Mouse (Mus musculus) hindbrain, embryonic 15.5 days (tissue): ENCODE measurements at regions not wholly inside any gene's neighbourhood (a gene's known extent, or its start where the extent isn't known, plus 50 kb on each side); places are given as distances from the start of the nearest gene placed in this dataset.

Experiments
- ATAC-seq: fragments of 200-750 bp; cut with Nextera tagmentation; 2 replicates; pipeline ENCODE4 v1.8.0; 2017; ENCODE audit warnings: low read depth, moderate number of reproducible peaks, moderate TSS enrichment; ENCODE audit not compliant: low FRiP score
- H3K27ac ChIP-seq: fragments of 300-500 bp; sonication (generic); replicated peaks from 2 replicates; pipeline ENCODE4 v1.5.1; 2015; ENCODE audit warnings: mild to moderate bottlenecking, inconsistent platforms
- H3K27me3 ChIP-seq: fragments of 300-500 bp; sonication (generic); 2 replicates; pipeline ENCODE4 v1.6.1; 2015; ENCODE audit warnings: control low read depth, inconsistent platforms
- H3K36me3 ChIP-seq: fragments of 300-500 bp; sonication (generic); 2 replicates; pipeline ENCODE4 v1.6.1; 2015; ENCODE audit warnings: control low read depth, inconsistent platforms
- H3K4me1 ChIP-seq: fragments of 300-500 bp; sonication (generic); replicated peaks from 2 replicates; pipeline ENCODE4 v1.6.1; 2015; ENCODE audit warnings: control low read depth, inconsistent platforms
- H3K4me2 ChIP-seq: fragments of 300-500 bp; sonication (generic); 2 replicates; pipeline ENCODE4 v1.6.1; 2015; ENCODE audit warnings: moderate library complexity, mild to moderate bottlenecking, inconsistent platforms
- H3K4me3 ChIP-seq: fragments of 300-500 bp; sonication (generic); 2 replicates; pipeline ENCODE4 v1.5.1; 2015; ENCODE audit warnings: mild to moderate bottlenecking, inconsistent platforms
- H3K9ac ChIP-seq: fragments of 300-500 bp; sonication (generic); 2 replicates; pipeline ENCODE4 v1.6.1; 2015; ENCODE audit warnings: inconsistent platforms
- H3K9me3 ChIP-seq: fragments of 300-500 bp; sonication (generic); 2 replicates; pipeline ENCODE4 v1.6.1; 2016; ENCODE audit warnings: control low read depth, inconsistent platforms
- WGBS: fragments of 180-500 bp; shearing (Covaris S2); methylation state at CpG from one replicate; pipeline ENCODE4 v1.1.7; 2015; 5-methylcytosine and 5-hydroxymethylcytosine counted together

DNA sequence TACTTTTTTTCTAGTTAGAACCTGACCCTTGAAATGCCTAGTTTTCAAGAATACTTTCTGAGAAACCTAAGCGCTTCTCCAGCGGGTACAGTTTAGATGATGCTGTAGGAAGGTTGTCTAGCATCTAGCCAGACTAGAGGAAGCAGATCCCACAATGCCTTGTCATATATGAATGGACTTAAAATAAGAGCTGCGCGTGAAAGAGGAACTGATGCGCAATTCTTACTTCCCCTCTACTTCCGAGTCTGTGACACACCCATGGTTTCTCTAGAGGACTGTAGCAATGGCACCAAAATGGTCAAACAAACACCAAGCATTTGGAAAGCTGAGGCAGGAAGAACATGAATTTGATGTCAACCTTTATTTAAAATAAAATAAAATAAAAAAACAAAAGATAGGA lies 167.6 kb upstream of the Tyw5 start:
- 94% methylated on average over 6 of the region's 6 CpGs for WGBS
- no peak overlapping the region for H3K4me3 ChIP-seq
- no peak for ATAC-seq
- no peaks in the 10 kb centered on the region for H3K36me3 ChIP-seq
- H3K27me3 ChIP-seq = no peaks in the 10 kb centered on the region
- H3K27ac ChIP-seq = no peak overlapping the region
- H3K9ac ChIP-seq = no peak overlapping the region
- H3K9me3 ChIP-seq = no peaks in the 10 kb centered on the region
- no peaks in the 10 kb centered on the region for H3K4me1 ChIP-seq
- no peak overlapping the region for H3K4me2 ChIP-seq

DNA sequence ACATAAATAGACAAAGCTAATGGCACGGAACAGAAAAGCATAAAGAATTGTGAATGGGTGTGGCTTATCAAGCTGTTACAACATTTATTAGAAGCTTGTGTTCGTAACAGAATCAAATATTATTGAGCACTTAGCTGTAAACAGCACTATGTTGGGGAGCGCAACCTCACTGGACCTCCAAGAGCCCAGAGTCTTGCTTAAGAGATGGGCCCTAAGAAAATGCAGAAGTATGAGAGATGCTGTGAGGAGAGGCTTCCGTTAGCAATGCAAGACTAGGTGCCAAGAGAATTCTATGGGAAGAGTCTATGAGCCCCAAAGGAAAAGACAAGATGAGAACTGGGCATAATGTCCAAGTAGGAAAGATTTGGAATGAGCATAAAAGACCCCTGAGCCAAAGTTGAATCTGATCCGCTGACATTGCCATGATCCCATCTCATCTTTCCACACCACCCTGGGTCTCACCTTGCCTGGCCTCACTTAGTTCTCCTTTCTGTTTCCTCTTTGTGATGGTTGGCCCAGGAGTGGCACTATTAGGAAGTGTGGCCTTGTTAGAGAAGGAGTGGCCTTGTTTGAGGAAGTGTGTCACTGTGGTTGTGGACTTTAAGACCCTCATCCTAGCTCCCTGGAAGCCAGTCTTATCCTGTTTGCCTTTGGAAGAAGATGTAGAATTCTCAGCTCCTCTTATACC lies 169.3 kb upstream of the Tyw5 start:
- ATAC-seq = no peak
- Histone ChIP-seq H3K27ac (no peak overlapping the region), H3K9ac (no peak overlapping the region), H3K4me2 (no peak overlapping the region), H3K9me3 (no peaks in the 10 kb centered on the region), H3K27me3 (no peaks in the 10 kb centered on the region), H3K4me3 (no peak overlapping the region), H3K4me1 (no peaks in the 10 kb centered on the region), H3K36me3 (no peaks in the 10 kb centered on the region)
- WGBS = 90% methylated on average over 5 of the region's 5 CpGs

DNA sequence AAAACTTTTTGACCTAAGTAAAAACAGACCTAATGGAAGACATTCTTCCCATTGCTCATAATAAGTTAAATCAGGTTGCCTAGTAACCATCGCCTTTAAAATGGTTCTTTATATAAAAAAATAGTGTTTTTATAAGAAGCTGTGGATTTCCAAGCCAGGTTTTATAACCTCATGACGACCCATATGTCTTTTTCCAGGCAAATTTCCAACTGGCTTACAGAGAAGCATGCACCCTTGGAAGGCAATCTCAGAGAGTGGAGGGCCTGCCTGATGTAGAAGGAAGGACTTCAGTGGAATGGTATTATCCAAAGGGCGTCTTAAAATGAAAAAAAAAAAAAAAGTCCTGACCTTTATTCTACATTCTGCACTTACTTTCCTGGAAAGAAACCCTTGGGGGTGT lies 172.2 kb upstream of the Tyw5 start:
- Histone ChIP-seq H3K4me3 (no peak overlapping the region), H3K9ac (no peak overlapping the region), H3K4me2 (no peak overlapping the region), H3K9me3 (no peaks in the 10 kb centered on the region), H3K36me3 (no peaks in the 10 kb centered on the region), H3K27me3 (no peaks in the 10 kb centered on the region), H3K4me1 (no peaks in the 10 kb centered on the region), H3K27ac (no peak overlapping the region)
- no peak for ATAC-seq
- WGBS = 76% methylated on average over 3 of the region's 3 CpGs

DNA sequence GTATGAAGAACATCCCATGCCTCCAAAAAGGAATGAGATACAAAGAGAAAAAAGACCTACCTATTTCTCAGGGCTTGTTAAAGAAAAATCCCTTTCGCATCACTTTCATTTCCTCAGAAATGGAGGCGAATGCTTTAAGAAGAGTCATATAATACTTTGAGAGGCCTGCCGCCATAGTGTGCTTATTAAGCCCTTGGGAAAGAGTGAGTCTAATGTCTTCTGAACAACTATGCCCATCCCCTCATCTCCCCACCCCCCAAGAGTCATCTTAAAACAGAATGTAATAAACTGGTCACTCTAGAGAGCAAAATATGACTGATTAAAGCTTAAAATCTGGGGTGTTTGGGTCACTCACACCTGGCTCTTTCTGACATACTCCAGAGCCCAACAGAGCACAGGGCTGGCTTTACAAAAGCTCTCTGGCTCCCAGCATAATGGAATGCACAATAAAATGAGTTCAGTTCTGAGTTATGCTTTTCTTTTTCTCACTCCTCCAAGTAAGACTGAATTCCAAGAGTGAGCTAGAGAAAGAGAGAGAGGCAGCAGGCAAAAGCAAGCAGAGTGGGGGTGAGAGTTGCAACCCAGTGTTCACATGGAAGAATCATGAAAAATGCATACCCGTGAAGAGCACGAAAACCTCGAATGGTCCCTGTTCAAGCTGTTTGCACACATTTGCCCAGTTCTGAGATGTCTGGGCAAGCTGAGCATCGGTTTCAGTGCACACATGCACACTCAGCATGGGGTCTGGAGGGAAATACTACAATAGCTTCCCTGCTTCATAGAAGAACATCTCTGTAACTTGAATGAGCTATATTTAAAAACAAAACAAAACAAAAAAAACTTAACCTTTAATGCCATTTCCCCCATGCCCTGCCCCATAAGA lies 180.0 kb upstream of the Spats2l start:
- H3K27me3 ChIP-seq = no peaks in the 10 kb centered on the region
- 0 out of 2 replicates have a peak overlapping the region, but pooled peaks have one; percentile 30 for H3K27ac ChIP-seq
- no peak overlapping the region for H3K4me2 ChIP-seq
- ATAC-seq = no peak
- no peaks in the 10 kb centered on the region for H3K36me3 ChIP-seq
- WGBS = 68% methylated on average over 7 of the region's 7 CpGs
- H3K4me3 ChIP-seq = no peak overlapping the region
- no peaks in the 10 kb centered on the region for H3K9me3 ChIP-seq
- no peak overlapping the region for H3K9ac ChIP-seq
- H3K4me1 ChIP-seq = peaks cover 11% of the 10 kb centered on the region; the same call in 1 of the 2 replicates

DNA sequence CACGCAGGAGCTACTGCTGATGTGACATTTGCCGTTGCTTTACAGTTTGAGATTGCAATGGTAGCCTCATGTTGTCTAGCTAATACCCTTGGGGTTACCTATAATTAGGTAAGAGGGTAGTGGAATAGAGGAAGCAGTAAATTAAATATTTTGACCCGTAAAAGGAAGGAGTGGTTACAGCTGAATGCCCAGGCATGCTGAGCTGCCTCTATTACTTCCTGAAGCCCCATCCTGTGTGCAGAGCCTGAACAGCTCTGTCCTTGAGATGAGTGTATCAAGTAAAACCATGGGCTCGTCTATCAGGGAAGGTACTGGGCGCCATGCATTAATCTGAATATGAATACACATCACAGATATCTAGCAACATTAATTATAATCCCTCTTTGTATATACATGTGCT lies 179.1 kb upstream of the Spats2l start:
- Histone ChIP-seq H3K4me3 (no peak overlapping the region), H3K4me2 (no peak overlapping the region), H3K27me3 (no peaks in the 10 kb centered on the region), H3K27ac (no peak overlapping the region), H3K9me3 (no peaks in the 10 kb centered on the region), H3K9ac (no peak overlapping the region), H3K36me3 (no peaks in the 10 kb centered on the region), H3K4me1 (peaks cover 11% of the 10 kb centered on the region; the same call in 1 of the 2 replicates)
- ATAC-seq = no peak
- WGBS = 49% methylated on average over 5 of the region's 5 CpGs

DNA sequence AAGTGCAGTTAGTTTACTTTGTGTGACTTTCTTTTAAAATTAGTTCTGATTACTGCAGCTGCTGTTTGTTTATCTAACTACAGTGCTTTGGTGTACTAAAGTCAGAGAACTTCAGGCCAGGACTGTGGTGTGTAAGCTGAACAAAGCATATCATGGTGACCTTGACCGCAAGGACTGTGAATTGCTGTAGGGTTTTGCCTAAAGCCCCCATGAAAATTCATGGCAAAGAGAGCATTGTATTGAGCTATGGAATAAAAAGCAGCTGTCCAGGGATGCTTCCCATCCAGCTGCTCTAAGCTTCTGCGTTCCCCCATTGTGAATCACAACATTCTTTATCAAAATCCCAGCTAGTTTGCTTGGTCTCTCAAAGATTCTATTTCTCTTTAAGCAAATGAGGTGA lies 173.0 kb upstream of the Spats2l start:
- Histone ChIP-seq H3K27ac (no peak overlapping the region), H3K4me1 (no peaks in the 10 kb centered on the region), H3K27me3 (no peaks in the 10 kb centered on the region), H3K4me3 (no peak overlapping the region), H3K36me3 (no peaks in the 10 kb centered on the region), H3K9ac (no peak overlapping the region), H3K4me2 (no peak overlapping the region), H3K9me3 (no peaks in the 10 kb centered on the region)
- 57% methylated on average over 2 of the region's 2 CpGs for WGBS
- no peak for ATAC-seq

DNA sequence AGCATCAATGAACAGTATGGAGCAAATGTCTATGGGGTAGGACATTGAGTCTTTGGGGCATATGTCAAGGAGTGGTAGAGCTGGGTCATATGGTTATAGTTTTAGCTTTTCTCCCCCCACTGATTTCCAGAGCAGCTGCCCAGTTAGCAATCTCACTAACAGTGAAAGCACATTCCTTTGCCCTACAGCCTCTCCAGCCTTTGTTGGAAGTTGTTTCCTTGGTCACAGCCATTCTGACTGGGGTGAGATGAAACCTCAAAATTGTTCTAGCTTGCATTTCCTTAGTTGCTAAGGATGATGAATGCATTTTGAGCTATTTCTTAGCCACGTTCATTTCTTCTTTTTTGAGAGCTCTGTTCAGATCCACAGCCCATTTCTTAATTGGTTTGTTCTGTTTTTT lies 168.4 kb upstream of the Spats2l start:
- Histone ChIP-seq H3K9me3 (no peaks in the 10 kb centered on the region), H3K4me3 (no peak overlapping the region), H3K4me1 (0 out of 2 replicates have a peak, but pooled peaks cover 3% of the 10 kb centered on the region), H3K9ac (no peak overlapping the region), H3K4me2 (no peak overlapping the region), H3K27ac (no peak overlapping the region), H3K36me3 (no peaks in the 10 kb centered on the region), H3K27me3 (no peaks in the 10 kb centered on the region)
- ATAC-seq = no peak
- 65% methylated on average over 1 of the region's 1 CpGs for WGBS

DNA sequence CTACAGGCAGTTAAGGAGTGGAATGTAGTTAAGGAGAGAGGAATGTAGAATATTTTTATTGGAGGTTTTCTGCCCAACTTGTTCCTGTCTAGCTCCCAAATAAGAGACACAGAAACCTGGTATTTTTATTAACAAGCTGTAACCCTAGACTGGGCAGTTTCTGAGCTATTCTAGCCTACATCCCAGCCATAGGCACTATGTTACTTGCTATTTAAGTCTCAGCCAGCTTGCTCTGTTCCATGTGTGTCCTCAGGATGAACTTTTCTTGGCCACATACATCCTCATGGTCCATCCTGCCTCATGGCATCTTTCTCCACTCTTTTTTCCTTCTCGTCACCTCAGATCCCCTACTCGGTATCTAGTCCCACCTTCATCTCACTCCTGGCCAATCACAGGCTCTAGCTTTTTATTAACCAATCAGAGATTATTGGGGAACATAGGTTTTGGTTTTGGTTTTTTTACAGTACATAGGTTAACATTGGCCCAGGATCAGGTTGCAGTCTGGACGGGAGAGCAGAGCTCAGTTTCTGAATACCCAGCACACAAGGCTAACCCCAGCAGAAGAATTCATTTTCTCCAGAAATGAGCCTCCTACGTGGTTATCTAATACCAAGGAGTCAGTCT lies 167.8 kb upstream of the Spats2l start:
- Histone ChIP-seq H3K9ac (no peak overlapping the region), H3K36me3 (no peaks in the 10 kb centered on the region), H3K27ac (no peak overlapping the region), H3K4me2 (no peak overlapping the region), H3K4me1 (0 out of 2 replicates have a peak, but pooled peaks cover 3% of the 10 kb centered on the region), H3K27me3 (no peaks in the 10 kb centered on the region), H3K4me3 (no peak overlapping the region), H3K9me3 (no peaks in the 10 kb centered on the region)
- ATAC-seq = no peak
- WGBS = 84% methylated on average over 4 of the region's 4 CpGs

DNA sequence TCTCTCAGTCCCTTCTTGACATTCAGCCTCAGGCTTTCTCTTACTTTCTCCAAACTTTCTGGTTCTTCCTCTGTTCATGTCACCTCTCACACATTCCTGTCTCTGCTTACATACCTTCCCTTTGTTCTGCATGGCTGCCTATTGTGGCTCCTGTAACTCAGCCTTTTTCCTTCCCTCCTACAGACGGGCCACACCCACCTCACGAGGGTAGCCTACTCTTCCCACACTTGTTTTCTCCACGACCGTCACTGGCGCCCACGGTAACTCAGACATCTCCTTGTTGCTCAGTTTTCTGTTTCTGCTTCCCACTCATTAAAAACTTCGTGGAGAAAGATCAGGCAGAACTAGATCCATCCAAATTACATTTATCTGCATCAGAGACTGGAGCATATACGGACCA lies 166.9 kb upstream of the Spats2l start:
- no peaks in the 10 kb centered on the region for H3K9me3 ChIP-seq
- no peak overlapping the region for H3K4me3 ChIP-seq
- H3K4me2 ChIP-seq = no peak overlapping the region
- ATAC-seq = no peak
- H3K36me3 ChIP-seq = no peaks in the 10 kb centered on the region
- H3K4me1 ChIP-seq = 0 out of 2 replicates have a peak, but pooled peaks cover 4% of the 10 kb centered on the region
- WGBS = 66% methylated on average over 8 of the region's 8 CpGs
- no peaks in the 10 kb centered on the region for H3K27me3 ChIP-seq
- H3K9ac ChIP-seq = no peak overlapping the region
- H3K27ac ChIP-seq = no peak overlapping the region

DNA sequence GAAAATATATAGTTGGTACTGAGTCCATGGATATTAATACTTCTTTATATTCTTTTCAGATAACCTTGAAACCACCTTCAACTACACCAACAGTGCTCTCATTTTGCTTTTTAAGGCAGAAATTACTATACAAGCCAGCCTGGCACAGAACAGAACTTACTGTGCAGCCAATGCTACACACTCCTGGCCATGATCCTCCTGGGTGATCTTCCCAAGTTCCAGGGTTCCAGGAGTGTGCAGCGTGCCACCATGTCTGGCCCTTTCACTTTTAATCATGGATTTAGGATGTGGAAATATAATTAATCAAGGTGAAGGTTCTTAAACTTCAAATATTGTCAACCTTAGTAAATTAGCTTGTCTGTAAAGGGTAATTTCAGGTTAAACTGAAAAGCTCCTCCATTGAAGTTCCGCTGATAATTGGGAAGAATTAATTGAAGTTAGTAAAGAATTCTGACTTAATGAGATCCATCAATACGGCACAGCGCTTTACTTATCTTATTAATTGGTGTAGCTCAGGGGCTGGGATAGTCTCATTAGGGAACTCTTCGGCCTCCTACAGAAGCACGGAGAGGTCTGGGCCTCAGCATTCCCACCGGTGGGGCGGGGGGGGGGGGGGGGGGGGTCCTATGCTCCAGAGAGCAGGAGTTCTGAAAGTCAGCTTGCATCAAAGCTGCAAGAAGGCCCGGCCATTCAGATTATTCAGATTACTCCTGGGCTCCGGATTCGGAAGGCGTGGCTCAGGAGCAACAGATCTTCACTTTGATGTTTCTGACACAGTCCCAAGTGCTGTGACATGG lies 166.1 kb upstream of the Spats2l start:
- Histone ChIP-seq H3K36me3 (no peaks in the 10 kb centered on the region), H3K4me2 (no peak overlapping the region), H3K4me3 (no peak overlapping the region), H3K27me3 (no peaks in the 10 kb centered on the region), H3K9ac (no peak overlapping the region), H3K9me3 (no peaks in the 10 kb centered on the region), H3K27ac (no peak overlapping the region), H3K4me1 (peaks cover 11% of the 10 kb centered on the region)
- ATAC-seq = peak; percentile 60; the same call in 1 of the 2 replicates
- WGBS = 36% methylated on average over 12 of the region's 12 CpGs

DNA sequence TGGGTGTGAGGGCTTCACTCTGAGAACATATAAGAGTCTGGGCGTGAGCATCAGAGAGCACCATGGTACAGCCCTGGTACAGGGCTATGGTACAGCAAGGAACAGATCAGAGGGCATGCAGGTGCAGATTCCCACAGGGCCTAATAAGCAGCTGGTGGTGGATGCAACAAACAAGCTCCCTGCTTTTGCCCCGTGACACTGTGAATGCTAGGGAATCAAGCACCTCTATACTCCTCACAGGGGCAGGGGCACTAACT lies 165.6 kb upstream of the Spats2l start:
- Histone ChIP-seq H3K9ac (no peak overlapping the region), H3K4me3 (no peak overlapping the region), H3K27ac (no peak overlapping the region), H3K27me3 (no peaks in the 10 kb centered on the region), H3K4me2 (no peak overlapping the region), H3K36me3 (no peaks in the 10 kb centered on the region), H3K4me1 (peaks cover 16% of the 10 kb centered on the region), H3K9me3 (no peaks in the 10 kb centered on the region)
- ATAC-seq = peak; percentile 58; the same call in 1 of the 2 replicates
- 24% methylated on average over 2 of the region's 2 CpGs for WGBS

DNA sequence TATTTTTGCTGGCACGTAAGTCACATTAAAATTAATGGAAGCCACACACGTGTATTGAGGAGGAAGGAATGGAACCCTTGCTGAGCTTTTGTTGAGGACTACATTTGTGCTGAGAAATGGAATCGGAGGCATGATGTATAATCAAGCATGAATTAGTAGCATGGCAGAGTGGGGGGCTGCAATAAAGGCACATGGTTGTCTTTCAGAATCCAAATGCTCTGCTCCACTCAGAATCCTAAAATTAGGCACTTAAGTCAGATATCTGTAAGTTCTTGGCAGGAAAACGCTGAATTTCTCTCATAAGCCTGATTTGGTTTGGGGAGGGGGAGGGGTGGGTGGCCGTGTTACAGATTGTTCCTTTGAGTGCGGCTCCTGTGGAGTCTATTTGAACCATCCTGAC lies 164.7 kb upstream of the Spats2l start:
- H3K36me3 ChIP-seq = no peaks in the 10 kb centered on the region
- H3K27me3 ChIP-seq = no peaks in the 10 kb centered on the region
- H3K27ac ChIP-seq = no peak overlapping the region
- no peak overlapping the region for H3K9ac ChIP-seq
- H3K4me2 ChIP-seq = no peak overlapping the region
- WGBS = 18% methylated on average over 6 of the region's 6 CpGs
- H3K9me3 ChIP-seq = no peaks in the 10 kb centered on the region
- H3K4me3 ChIP-seq = no peak overlapping the region
- no peak for ATAC-seq
- peaks cover 18% of the 10 kb centered on the region for H3K4me1 ChIP-seq
